ENCODE assay signal across 9 mouse cellular contexts in the genomic region with DNA sequence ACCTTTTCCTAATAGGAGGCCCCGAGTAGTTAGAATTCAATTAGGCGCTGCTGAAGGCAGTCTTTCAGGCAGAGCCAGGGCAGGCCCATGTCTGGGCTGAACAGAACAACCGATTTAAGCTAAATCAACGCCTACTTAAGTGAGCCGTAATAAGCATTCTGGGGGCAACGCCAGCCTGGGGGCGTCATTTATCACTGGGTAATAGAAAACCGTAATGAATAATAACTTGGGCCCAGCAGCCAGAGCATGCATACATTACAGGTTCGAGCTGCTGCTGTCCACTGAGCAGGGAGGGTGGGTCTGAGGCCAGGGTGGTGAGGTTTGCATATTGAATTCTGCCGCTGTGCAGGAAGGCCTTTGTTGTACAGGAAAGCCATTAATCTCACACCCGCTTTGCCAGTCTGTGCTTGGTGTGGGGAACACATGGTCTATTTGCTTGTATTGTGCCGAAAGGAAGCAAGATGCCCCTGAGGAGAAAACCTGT.
DNase-seq lines count a peak whose midpoint lies in the region; ATAC-seq lines count a peak whose summit lies in the region.
"Had no signal": no experiment of that assay in that cellular context is flagged by ENCODE, and none has a peak within 500 bp of the region (broad histone marks: within the 10 kb centered on the region; RNA-seq: fewer than 3 reads in every experiment).

No protein-coding gene starts in this region.

- H3K4me1 ChIP-seq in forebrain, embryonic 10.5 days: peaks cover 18% of the 10 kb centered on the region
- peaks cover 12% of the 10 kb centered on the region for H3K4me1 ChIP-seq in limb, embryonic 13.5 days

- H3K27ac ChIP-seq in forebrain, embryonic 10.5 days: peak overlapping the region; percentile 78
- H3K27ac ChIP-seq in limb, embryonic 13.5 days: no peak overlapping the region
- H3K27ac ChIP-seq: liver, embryonic 13.5 days had no signal

- H3K4me2 ChIP-seq in limb, embryonic 13.5 days (replicated peaks): no peak overlapping the region
- H3K4me2 ChIP-seq: liver, embryonic 13.5 days had no signal

- 56% methylated on average over 12 of the region's 12 CpGs for WGBS in forebrain, embryonic 10.5 days
- 10% methylated on average over 12 of the region's 12 CpGs for WGBS in limb, embryonic 13.5 days

- H3K27me3 ChIP-seq in forebrain, embryonic 10.5 days (ENCODE audit: poor library complexity, severe bottlenecking): no peaks in the 10 kb centered on the region
- H3K27me3 ChIP-seq in limb, embryonic 13.5 days: no peaks in the 10 kb centered on the region
- H3K27me3 ChIP-seq: liver, embryonic 13.5 days had no signal

- peak; percentile 8 for DNase-seq in R1 (ENCODE audit: low read depth, low spot score)
- DNase-seq in forebrain, embryonic 10.5 days (ENCODE audit: extremely low spot score, low spot score): peak; percentile 17
- peak; percentile 8 for DNase-seq in kidney, adult 9 months
- no peak for DNase-seq in lung, postnatal 10 days
- no peak for DNase-seq in cerebellum, adult 9-10 months
- DNase-seq in cerebellum, adult 9-11 months: no peak
- DNase-seq in spleen, postnatal 14 days (ENCODE audit: low spot score in 2 of 2): no peak
- DNase-seq: liver, embryonic 13.5 days had no signal

- peaks cover 7% of the 10 kb centered on the region; the same call in 1 of the 2 replicates for H3K9me3 ChIP-seq in forebrain, embryonic 10.5 days
- no peaks in the 10 kb centered on the region for H3K9me3 ChIP-seq in limb, embryonic 13.5 days
- H3K9me3 ChIP-seq: liver, embryonic 13.5 days had no signal

- H3K9ac ChIP-seq in limb, embryonic 13.5 days: 0 out of 2 replicates have a peak overlapping the region, but pooled peaks have one; percentile 14
- H3K9ac ChIP-seq: liver, embryonic 13.5 days had no signal

- no peaks in the 10 kb centered on the region for H3K36me3 ChIP-seq in forebrain, embryonic 10.5 days (replicated peaks)
- H3K36me3 ChIP-seq in limb, embryonic 13.5 days: no peaks in the 10 kb centered on the region
- H3K36me3 ChIP-seq: liver, embryonic 13.5 days had no signal

- H3K4me3 ChIP-seq in forebrain, embryonic 10.5 days: no peak overlapping the region
- no peak overlapping the region for H3K4me3 ChIP-seq in limb, embryonic 13.5 days
- H3K4me3 ChIP-seq: liver, embryonic 13.5 days had no signal

- no peak for ATAC-seq in limb, embryonic 13.5 days (ENCODE audit: low FRiP score, low read depth)

Comparison
In these comparisons a context has a peak if more than half of its experiments do, and no peak if none do; other contexts are left out.
1. DNase-seq: peak in R1 (single experiment), forebrain, embryonic 10.5 days (single experiment) and kidney, adult 9 months (single experiment); none in lung, postnatal 10 days (single experiment), cerebellum, adult 9-10 months (single experiment), cerebellum, adult 9-11 months (single experiment) and spleen, postnatal 14 days (0 of 2).